8 mouse cellular contexts compared by ENCODE assay signal in genomic region chr2:152406126-152406525, GRCm38 (mm10). TPM values are rescaled to one million over a fixed set of nuclear protein-coding genes. Genes with fewer than 3 reads are reported as not detected.
A peak's percentile ranks its signal among the peaks of the same experiment; 100 is the strongest.
DNase-seq lines count a peak whose midpoint lies in the region; ATAC-seq lines count a peak whose summit lies in the region.

No protein-coding gene starts in this region.

- DNase-seq in adrenal gland, adult (ENCODE audit: inconsistent age in 2 of 2, low spot score in 1 of 2), result peak; percentile 97 to 98
- peak; percentile 98 for DNase-seq in embryo, embryonic 10.5 days (ENCODE audit: low spot score)
- DNase-seq in gastrocnemius, postnatal 14 days, result peak; percentile 96
- peak; percentile 94 for DNase-seq in intestine, embryonic 14.5 days (ENCODE audit: low spot score)
- peak; percentile 98 for DNase-seq in left cerebral cortex, postnatal 10 days (ENCODE audit: extremely low spot score in 1 of 2, low spot score in 2 of 2)
- peak; percentile 98 for DNase-seq in right cerebral cortex, postnatal 25 days
- DNase-seq in urinary bladder, postnatal 36 days (ENCODE audit: low spot score in 2 of 2), result peak; percentile 85 to 94

- peak; percentile 90 for ATAC-seq in intestine, embryonic 14.5 days (replicated peaks; ENCODE audit: low FRiP score, low TSS enrichment, low read depth)
- ATAC-seq in megakaryocyte-erythroid progenitor cell, adult 5-6 weeks (replicated peaks; ENCODE audit: low FRiP score, low TSS enrichment, poor library complexity, severe bottlenecking), result peak; percentile 100

- H3K9ac ChIP-seq in intestine, embryonic 14.5 days (ENCODE audit: low read length), result peak overlapping the region; percentile 23

- intact Hi-C loops in gastrocnemius, postnatal 14 days (cut with DNase I; ENCODE audit: low total_unique reads), result no loop called here
- intact Hi-C loops in left cerebral cortex, postnatal 10 days (cut with DNase I), result no loop called here

- peak overlapping the region; percentile 70 for H3K27ac ChIP-seq in intestine, embryonic 14.5 days (ENCODE audit: low read depth)

- WGBS in intestine, embryonic 14.5 days, result under 1% methylated on average over 19 of the region's 19 CpGs

- H3K4me2 ChIP-seq in intestine, embryonic 14.5 days (ENCODE audit: low read length), result peak overlapping the region; percentile 72

- H3K9me3 ChIP-seq in intestine, embryonic 14.5 days (ENCODE audit: control insufficient read depth, low read length), result no peaks in the 10 kb centered on the region

- peaks cover 28% of the 10 kb centered on the region for H3K4me1 ChIP-seq in intestine, embryonic 14.5 days (replicated peaks; ENCODE audit: control insufficient read depth, insufficient read depth, low read length)

- H3K36me3 ChIP-seq in intestine, embryonic 14.5 days (ENCODE audit: control insufficient read depth, insufficient read depth, low read length), result no peaks in the 10 kb centered on the region

- H3K4me3 ChIP-seq in intestine, embryonic 14.5 days (ENCODE audit: low read depth, low read length), result peak overlapping the region; percentile 37

- no peaks in the 10 kb centered on the region for H3K27me3 ChIP-seq in intestine, embryonic 14.5 days (replicated peaks; ENCODE audit: control insufficient read depth, insufficient read depth, low read length)

RNA-seq across cellular contexts. Expression of gene Sox12, which starts 8.3 kb away (rescaled TPM):
- 1 to 10 TPM; 2.9 to 4.3 TPM for total RNA-seq in gastrocnemius, postnatal 14 days (2021)
- 12.1 and 13.2 TPM in 2 replicates for polyA plus RNA-seq in intestine, embryonic 14.5 days (2014; fragmentation: Nextera tagmentation; extraction: Ambion mirVana)
- 10 to 100 TPM; 35.3 to 38.0 TPM for total RNA-seq in left cerebral cortex, postnatal 10 days (2021)
- 22.9 and 25.1 TPM in 2 replicates for total RNA-seq in megakaryocyte-erythroid progenitor cell, adult 5-6 weeks (2014; fragmentation: Nextera tagmentation)
- 2.4 and 7.7 TPM in 2 replicates for total RNA-seq in megakaryocyte-erythroid progenitor cell, adult 5-6 weeks (2017)

RNA-seq across cellular contexts. Expression of gene Zcchc3, which starts 8.7 kb away (rescaled TPM):
- total RNA-seq in gastrocnemius, postnatal 14 days (2021), result 1 to 10 TPM; 2.7 to 3.2 TPM
- polyA plus RNA-seq in intestine, embryonic 14.5 days (2014; fragmentation: Nextera tagmentation; extraction: Ambion mirVana), result 38.2 and 39.1 TPM in 2 replicates
- 10 to 100 TPM; 10.6 to 10.9 TPM for total RNA-seq in left cerebral cortex, postnatal 10 days (2021)
- total RNA-seq in megakaryocyte-erythroid progenitor cell, adult 5-6 weeks (2014; fragmentation: Nextera tagmentation), result 10.1 and 11.2 TPM in 2 replicates
- 6.6 and 7.8 TPM in 2 replicates for total RNA-seq in megakaryocyte-erythroid progenitor cell, adult 5-6 weeks (2017)

RNA-seq across cellular contexts. Expression of gene 6820408C15Rik, which starts 9.3 kb away (rescaled TPM):
- not detected for total RNA-seq in gastrocnemius, postnatal 14 days (2021)
- 0.51 and 0.86 TPM in 2 replicates for polyA plus RNA-seq in intestine, embryonic 14.5 days (2014; fragmentation: Nextera tagmentation; extraction: Ambion mirVana)
- total RNA-seq in left cerebral cortex, postnatal 10 days (2021), result 1 to 10 TPM; 3.4 to 3.7 TPM
- not detected in 2 replicates for total RNA-seq in megakaryocyte-erythroid progenitor cell, adult 5-6 weeks (2014; fragmentation: Nextera tagmentation)
- total RNA-seq in megakaryocyte-erythroid progenitor cell, adult 5-6 weeks (2017), result not detected in 2 replicates

RNA-seq across cellular contexts. Expression of gene Nrsn2, which starts 29.7 kb away (rescaled TPM):
- not detected for total RNA-seq in gastrocnemius, postnatal 14 days (2021)
- 3.9 and 4.5 TPM in 2 replicates for polyA plus RNA-seq in intestine, embryonic 14.5 days (2014; fragmentation: Nextera tagmentation; extraction: Ambion mirVana)
- 10 to 100 TPM; 37.5 to 53.4 TPM for total RNA-seq in left cerebral cortex, postnatal 10 days (2021)
- not detected in 2 replicates for total RNA-seq in megakaryocyte-erythroid progenitor cell, adult 5-6 weeks (2014; fragmentation: Nextera tagmentation)
- total RNA-seq in megakaryocyte-erythroid progenitor cell, adult 5-6 weeks (2017), result not detected in 2 replicates

RNA-seq across cellular contexts. Expression of gene Defb23, which starts 58.3 kb away (rescaled TPM):
- total RNA-seq in gastrocnemius, postnatal 14 days (2021), result not detected
- not detected in 2 replicates for polyA plus RNA-seq in intestine, embryonic 14.5 days (2014; fragmentation: Nextera tagmentation; extraction: Ambion mirVana)
- total RNA-seq in left cerebral cortex, postnatal 10 days (2021), result not detected
- total RNA-seq in megakaryocyte-erythroid progenitor cell, adult 5-6 weeks (2014; fragmentation: Nextera tagmentation), result not detected in 2 replicates
- not detected in 2 replicates for total RNA-seq in megakaryocyte-erythroid progenitor cell, adult 5-6 weeks (2017)

Comparison
In these comparisons a context has a peak if more than half of its experiments do, and no peak if none do; other contexts are left out.
1. Peak in every context shown above with its lines: DNase-seq, ATAC-seq, H3K4me3 ChIP-seq and H3K27ac ChIP-seq.
2. RNA of gene 6820408C15Rik, which starts 9.3 kb away (total RNA-seq): 3.4 to 3.7 TPM in left cerebral cortex, postnatal 10 days; not detected in gastrocnemius, postnatal 14 days and not detected in megakaryocyte-erythroid progenitor cell, adult 5-6 weeks; every median in the first group is over 4 times any median in the second.